Mouse (Mus musculus) left cerebral cortex, adult 2 months (tissue): Measurements from ENCODE around the gene Cdon. TPM values are rescaled to one million over a fixed set of nuclear protein-coding genes. Genes with fewer than 3 reads are reported as not detected.

Source experiments
- DNase-seq, 2 experiments: peaks; one replicate each; pipeline ENCODE4 v3.0.0; 2021 to 2022; ENCODE audit warnings: low spot score in 2 of 2, mixed read lengths in 1 of 2; ENCODE audit errors: extremely low spot score in 1 of 2
- H3K27ac ChIP-seq: fragments of 200-600 bp; 2 replicates; pipeline ENCODE4 v1.8.1; 2022
- H3K4me3 ChIP-seq: fragments of 200-600 bp; 2 replicates; pipeline ENCODE4 v1.8.1; 2022
- CTCF ChIP-seq: fragments of 200-600 bp; IDR thresholded peaks from 2 replicates; pipeline ENCODE4 v1.8.1; 2022; ENCODE audit warnings: antibody characterized with exemption, mild to moderate bottlenecking, moderate library complexity
- intact Hi-C: fragments of 180-260 bp; cut with DNase I; formaldehyde crosslinking; loops from one replicate; pipeline ENCODE4 v1.15.1; 2025
- long read RNA-seq, 2 experiments: library from polyadenylated mRNA; stranded (forward); transcript quantifications; one replicate each; pipeline ENCODE4 v2.0.0; 2021; ENCODE audit warnings: borderline mapping rate in 2 of 2
- total RNA-seq, 2 experiments: library from RNA; stranded (reverse); gene quantifications; 2 replicates each; pipeline ENCODE4 v1.2.3; 2021

Gene Cdon
- total RNA-seq: 1 to 10 TPM; 7.9 to 8.3 TPM
- long read RNA-seq, experiment 1, partial matches to known transcripts: 0 of 1 reads
- long read RNA-seq, experiment 1, other reads (novel, unspliced or antisense): 1 of 1 reads
- long read RNA-seq, experiment 2, partial matches to known transcripts: 0 of 1 reads
- long read RNA-seq, experiment 2, other reads (novel, unspliced or antisense): 1 of 1 reads

DNA sequence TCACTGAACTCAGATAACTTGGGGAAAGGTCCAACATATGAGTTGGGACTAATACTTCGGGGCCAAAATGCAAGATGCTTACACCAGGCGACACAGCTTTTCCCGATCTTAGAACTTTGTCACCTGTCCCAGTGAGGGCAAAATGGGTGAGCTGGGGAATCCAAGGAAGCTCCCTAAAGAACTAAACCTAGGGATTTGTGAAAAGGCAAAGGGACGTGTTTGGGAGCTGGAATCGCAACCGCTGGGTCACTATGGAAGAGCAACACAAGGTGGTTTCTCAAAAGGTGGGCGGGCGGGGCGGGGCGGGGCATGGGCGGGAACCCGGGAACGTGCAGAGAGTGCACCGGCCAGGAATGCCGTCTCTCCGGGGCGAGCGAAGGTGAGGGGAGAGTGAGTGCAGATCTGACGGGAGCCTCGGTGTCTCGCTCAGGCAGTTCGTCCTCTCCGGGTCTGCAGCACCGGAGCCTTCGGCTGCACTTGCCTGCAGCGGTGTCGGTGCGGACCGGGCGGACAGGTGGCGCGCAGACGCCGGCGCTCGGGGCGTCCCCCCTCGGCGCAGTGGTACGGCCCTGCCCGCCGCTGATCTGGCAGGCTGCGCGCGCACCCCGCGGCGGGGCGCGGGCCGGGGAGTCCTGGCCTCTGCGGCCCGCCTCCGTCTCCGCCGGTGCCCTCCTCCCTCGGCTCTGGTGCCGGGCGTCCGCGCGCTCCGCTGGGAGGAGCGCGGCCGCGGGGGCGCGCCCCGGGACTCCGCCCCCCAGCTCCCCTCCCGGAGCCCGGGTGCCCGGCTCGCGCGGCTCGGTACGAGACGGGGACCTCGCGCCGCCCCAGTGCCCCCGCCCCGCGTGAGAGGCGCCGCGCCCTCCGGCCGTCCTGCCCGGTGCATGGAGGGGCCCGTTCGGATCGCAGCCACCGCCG is at the start of gene Cdon:
Gene Cdon, plus strand, starts transcription at position 324 of the 915 bp plus-strand sequence.
- peak; percentile 80 to 86 for DNase-seq
- H3K4me3 ChIP-seq: peak within 1 kb of the TSS; percentile 94
- intact Hi-C loops: loop anchor here (5.0 kb wide), 2 partner anchors 116 to 139 kb away; no protein-coding TSS in a partner anchor
- H3K27ac ChIP-seq: peak within 1 kb of the TSS; percentile 92
- no peak; the same call in 1 of the 2 replicates for TF ChIP-seq CTCF

- no peak overlapping the region for H3K4me3 ChIP-seq
- DNase-seq: no peak
- no peak for TF ChIP-seq CTCF
- H3K27ac ChIP-seq: no peak overlapping the region
- intact Hi-C loops: no loop called here
Measured at GRCm38 (mm10) chr9:35372324-35373101, 48.4 kb upstream of the Cdon start.

DNA sequence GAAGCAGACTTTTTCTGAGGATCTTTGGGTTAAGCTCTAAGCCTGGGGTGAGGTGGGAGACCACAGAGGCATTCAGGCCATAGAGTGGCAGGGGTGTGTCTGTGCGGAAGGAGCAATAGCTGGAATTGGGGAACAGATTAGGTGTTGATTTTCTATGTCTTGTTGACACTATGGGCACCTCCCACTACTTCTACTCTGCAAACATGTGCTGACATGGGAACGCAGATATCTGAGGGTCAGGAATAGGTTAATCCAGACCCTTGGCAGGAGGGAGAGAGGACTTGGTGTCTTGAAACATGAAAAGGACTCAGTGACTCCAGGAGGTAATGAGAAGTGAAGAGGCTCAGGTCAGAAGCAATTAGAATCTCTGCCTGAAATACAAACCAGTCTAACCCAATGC is 43.0 kb upstream of the Cdon start:
- no peak for TF ChIP-seq CTCF
- no peak for DNase-seq
- no peak overlapping the region for H3K27ac ChIP-seq
- intact Hi-C loops: no loop called here
- H3K4me3 ChIP-seq: no peak overlapping the region

DNA sequence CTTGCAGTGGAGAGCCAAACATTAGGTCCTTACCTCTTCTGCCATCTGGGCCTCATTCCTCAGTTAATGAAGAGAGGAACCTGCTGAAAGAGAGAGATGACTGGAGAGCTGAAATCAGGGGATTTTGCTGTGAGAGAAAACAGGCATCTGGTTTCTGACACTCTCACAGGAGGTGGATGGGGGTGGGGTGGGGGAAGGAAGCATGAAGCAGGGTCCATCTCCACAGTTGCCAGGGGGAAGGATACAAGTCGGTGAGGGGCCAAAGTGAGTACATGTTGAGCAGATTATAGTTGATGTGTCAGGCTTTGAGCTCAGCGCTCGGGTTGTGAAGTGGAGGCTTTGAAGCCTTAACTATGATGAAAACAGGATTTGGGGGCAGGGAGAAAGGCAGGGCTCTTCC is 41.9 kb upstream of the Cdon start:
- TF ChIP-seq CTCF: no peak
- no peak for DNase-seq
- intact Hi-C loops: no loop called here
- Histone ChIP-seq H3K27ac (no peak overlapping the region), H3K4me3 (no peak overlapping the region)

- intact Hi-C loops: loop anchor here (10.0 kb wide), 1 partner anchor 65 kb away; no protein-coding TSS in a partner anchor
- no peak for TF ChIP-seq CTCF
Measured at GRCm38 (mm10) chr9:35399896-35400295, 21.0 kb upstream of the Cdon start.

DNA sequence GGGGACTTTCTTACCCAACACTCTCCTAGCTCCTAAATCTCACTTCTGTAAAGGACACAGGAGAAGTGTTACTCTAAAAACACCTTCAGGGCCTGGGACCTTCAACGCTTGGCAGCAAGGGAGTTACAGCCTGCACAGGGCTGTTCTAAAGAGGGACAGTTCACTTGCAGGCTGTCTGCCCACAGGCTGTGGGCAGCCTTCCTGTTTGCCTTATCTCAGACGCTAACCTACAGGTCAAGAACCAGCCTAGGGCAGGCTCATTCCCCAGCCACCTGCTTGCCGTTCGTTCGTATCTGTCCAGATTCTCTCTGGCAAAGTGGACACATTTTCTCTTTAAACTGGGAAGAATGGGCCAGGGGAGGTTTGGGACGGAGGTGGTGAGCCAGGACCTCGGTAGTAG is 20.5 kb upstream of the Cdon start:
- H3K4me3 ChIP-seq: no peak overlapping the region
- no peak for TF ChIP-seq CTCF
- no peak for DNase-seq
- no peak overlapping the region for H3K27ac ChIP-seq
- intact Hi-C loops: loop anchor here (10.0 kb wide), 1 partner anchor 66 kb away; no protein-coding TSS in a partner anchor

More at GRCm38 (mm10) chr9:35399896-35400295, 21.0 kb upstream of the Cdon start:
- Histone ChIP-seq H3K27ac (no peak overlapping the region), H3K4me3 (no peak overlapping the region)
- DNase-seq: no peak

DNA sequence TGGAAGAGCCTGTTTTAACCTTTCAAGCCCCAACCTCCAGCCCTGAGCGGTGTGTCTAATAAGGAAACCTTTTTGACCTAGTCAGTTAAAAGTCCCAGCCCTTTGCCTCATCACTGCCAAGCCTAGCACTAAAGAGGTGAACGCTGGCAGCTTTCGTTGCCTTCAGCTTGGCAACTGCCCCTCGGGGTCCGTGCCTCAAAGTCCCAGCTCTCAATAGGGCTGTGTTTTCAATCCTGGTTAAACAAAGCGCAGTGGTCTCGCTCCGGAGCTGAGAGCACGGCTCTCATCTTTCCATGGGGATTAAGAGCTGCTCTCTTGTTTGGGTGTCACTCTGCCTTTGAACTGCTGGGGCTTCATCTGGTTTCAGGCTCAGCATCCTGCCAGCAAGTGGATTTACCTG is 20.1 kb upstream of the Cdon start:
- Histone ChIP-seq H3K27ac (no peak overlapping the region), H3K4me3 (no peak overlapping the region)
- intact Hi-C loops: loop anchor here (10.0 kb wide), 1 partner anchor 66 kb away; no protein-coding TSS in a partner anchor
- no peak for TF ChIP-seq CTCF
- no peak for DNase-seq

- Histone ChIP-seq H3K27ac (no peak overlapping the region), H3K4me3 (no peak overlapping the region)
- DNase-seq: peak in 1 of 2 experiments; percentile 53
- TF ChIP-seq CTCF: no peak
- intact Hi-C loops: loop anchor here (10.0 kb wide), 1 partner anchor 68 kb away; no protein-coding TSS in a partner anchor
Measured at GRCm38 (mm10) chr9:35402584-35402991, 18.3 kb upstream of the Cdon start.

DNA sequence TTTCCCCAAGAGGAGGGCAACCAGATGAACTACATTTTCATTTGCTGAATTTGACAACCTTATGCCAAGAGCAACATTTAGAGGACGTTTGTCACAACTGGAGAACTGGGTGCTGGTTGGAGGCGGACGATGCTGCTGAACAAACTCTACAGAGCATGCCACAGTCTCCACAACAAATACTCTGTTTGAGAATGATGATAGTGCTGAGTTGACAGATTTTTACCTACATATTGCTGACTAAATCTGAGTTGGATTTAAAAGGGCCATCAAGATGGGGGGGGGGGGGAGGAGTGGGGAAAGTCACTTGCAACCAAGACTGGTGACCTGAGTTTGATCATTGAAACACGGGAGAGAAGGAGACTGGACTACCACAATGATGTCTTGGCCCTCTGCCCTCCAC is 17.4 kb upstream of the Cdon start:
- no peak for TF ChIP-seq CTCF
- H3K4me3 ChIP-seq: no peak overlapping the region
- no peak for DNase-seq
- intact Hi-C loops: loop anchor here (10.0 kb wide), 1 partner anchor 69 kb away; no protein-coding TSS in a partner anchor
- no peak overlapping the region for H3K27ac ChIP-seq

- no peak for TF ChIP-seq CTCF
- no peak overlapping the region for H3K27ac ChIP-seq
- no peak for DNase-seq
- intact Hi-C loops: loop anchor here (10.0 kb wide), 1 partner anchor 70 kb away; no protein-coding TSS in a partner anchor
- no peak overlapping the region for H3K4me3 ChIP-seq
Measured at GRCm38 (mm10) chr9:35405038-35405905, 15.7 kb upstream of the Cdon start.
